Mouse (Mus musculus) liver, embryonic 16.5 days (tissue): Measurements from ENCODE around the gene Fancc. TPM values are rescaled to one million over a fixed set of nuclear protein-coding genes. Genes with fewer than 3 reads are reported as not detected.

Experiments
- ATAC-seq: fragments of 200-750 bp; cut with Nextera tagmentation; 2 replicates; pipeline ENCODE4 v1.8.0; 2017; ENCODE audit warnings: low read depth, mild to moderate bottlenecking, moderate number of reproducible peaks, moderate library complexity
- H3K27ac ChIP-seq: fragments of 300-500 bp; sonication (generic); 2 replicates; pipeline ENCODE4 v1.5.1; 2014; ENCODE audit warnings: mild to moderate bottlenecking, low read length
- H3K27me3 ChIP-seq: fragments of 300-500 bp; sonication (generic); 2 replicates; pipeline ENCODE4 v1.6.1; 2014; ENCODE audit warnings: low read depth, low read length, mixed read lengths; ENCODE audit not compliant: control insufficient read depth, insufficient read depth
- H3K36me3 ChIP-seq: fragments of 300-500 bp; sonication (generic); 2 replicates; pipeline ENCODE4 v1.6.1; 2014; ENCODE audit warnings: mild to moderate bottlenecking; ENCODE audit not compliant: control insufficient read depth, insufficient read depth
- H3K4me1 ChIP-seq: fragments of 300-500 bp; sonication (generic); 2 replicates; pipeline ENCODE4 v1.6.1; 2014; ENCODE audit warnings: low read depth, low read length, mixed read lengths; ENCODE audit not compliant: control insufficient read depth
- H3K4me2 ChIP-seq: fragments of 300-500 bp; sonication (generic); 2 replicates; pipeline ENCODE4 v1.6.1; 2014; ENCODE audit warnings: low read depth, low read length, mixed read lengths
- H3K4me3 ChIP-seq: fragments of 300-500 bp; sonication (generic); 2 replicates; pipeline ENCODE4 v1.5.1; 2014; ENCODE audit warnings: low read depth, mild to moderate bottlenecking, low read length
- H3K9ac ChIP-seq: fragments of 300-500 bp; sonication (generic); 2 replicates; pipeline ENCODE4 v1.6.1; 2014; ENCODE audit warnings: low read depth, low read length
- H3K9me3 ChIP-seq: fragments of 300-500 bp; sonication (generic); replicated peaks from 2 replicates; pipeline ENCODE4 v1.6.1; 2016; ENCODE audit warnings: low read length; ENCODE audit not compliant: control insufficient read depth
- WGBS: fragments of 180-500 bp; shearing (Covaris S2); extraction: QIAGEN DNeasy Blood & Tissue Kit; methylation state at CpG from one replicate; pipeline ENCODE4 v1.1.7; 2014; ENCODE audit not compliant: insufficient replicate concordance; 5-methylcytosine and 5-hydroxymethylcytosine counted together
- polyA plus RNA-seq: library from polyadenylated mRNA; unstranded; fragments of >200 nt; fragmentation: Nextera tagmentation; extraction: Ambion mirVana; gene quantifications from 2 replicates; pipeline ENCODE4 v1.2.1, GENCODE M21; 2015

The Fancc gene
- polyA plus RNA-seq, 1 experiment from 2014 or later, result 8.2 TPM

DNA sequence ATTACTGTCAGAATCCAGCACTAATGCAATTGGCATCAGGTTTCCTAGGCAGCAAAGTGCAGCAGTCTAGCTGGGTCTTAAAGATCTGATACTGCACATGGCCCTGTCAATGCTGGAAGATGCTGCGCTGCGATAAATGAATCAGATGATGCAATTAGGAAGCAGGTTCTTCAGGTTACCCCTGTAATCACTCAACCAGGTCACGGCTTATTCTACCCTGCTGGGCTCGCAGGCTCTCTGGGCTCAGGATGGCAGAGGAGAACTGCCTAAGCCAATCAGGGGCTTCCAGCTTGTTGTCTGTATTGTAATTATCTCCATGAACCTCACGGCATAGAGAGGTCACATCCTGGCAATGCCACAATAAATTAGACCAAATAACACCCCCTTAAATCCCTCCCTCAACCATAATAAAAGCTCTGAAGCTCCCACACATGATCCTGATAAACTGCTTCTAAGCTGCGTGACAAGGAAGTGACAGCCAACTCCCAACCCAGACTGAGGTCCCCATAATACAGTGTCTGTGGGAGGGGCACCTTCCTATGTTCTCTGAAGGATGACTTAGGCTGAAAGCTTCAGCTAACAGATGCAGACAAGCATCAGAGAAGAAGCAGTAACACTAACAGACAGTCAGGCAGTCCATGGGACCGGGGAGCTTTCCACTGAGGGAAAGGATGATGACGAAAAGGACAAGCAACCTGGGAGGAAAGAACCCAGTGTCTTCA, 159.7 kb downstream of the Fancc start:
- ATAC-seq, result no peak
- WGBS, result 65% methylated on average over 8 of the region's 8 CpGs
- no peaks in the 10 kb centered on the region for H3K27me3 ChIP-seq

GRCm38 (mm10) chr13:63336335-63336734, 160.7 kb downstream of the Fancc start:
- ATAC-seq, result no peak
- Histone ChIP-seq H3K9me3 (no peaks in the 10 kb centered on the region), H3K27ac (no peak overlapping the region), H3K9ac (no peak overlapping the region), H3K4me2 (no peak overlapping the region), H3K4me1 (no peaks in the 10 kb centered on the region; the same call in 1 of the 2 replicates), H3K36me3 (no peaks in the 10 kb centered on the region), H3K4me3 (no peak overlapping the region), H3K27me3 (no peaks in the 10 kb centered on the region)
- WGBS, result 73% methylated on average over 7 of the region's 7 CpGs

More for the DNA sequence above, 159.7 kb downstream of the Fancc start:
- Histone ChIP-seq H3K9ac (no peak overlapping the region), H3K4me3 (no peak overlapping the region), H3K36me3 (no peaks in the 10 kb centered on the region), H3K27ac (no peak overlapping the region), H3K4me2 (no peak overlapping the region), H3K4me1 (no peaks in the 10 kb centered on the region; the same call in 1 of the 2 replicates), H3K9me3 (no peaks in the 10 kb centered on the region)

- Histone ChIP-seq H3K4me2 (no peak overlapping the region), H3K4me1 (no peaks in the 10 kb centered on the region; the same call in 1 of the 2 replicates), H3K27me3 (no peaks in the 10 kb centered on the region), H3K9ac (no peak overlapping the region), H3K27ac (no peak overlapping the region), H3K9me3 (no peaks in the 10 kb centered on the region), H3K4me3 (no peak overlapping the region), H3K36me3 (no peaks in the 10 kb centered on the region)
- WGBS, result 62% methylated on average over 4 of the region's 4 CpGs
- no peak for ATAC-seq
These were observed 161.5 kb downstream of the Fancc start for GRCm38 (mm10) chr13:63335421-63336134.

GRCm38 (mm10) chr13:63332576-63333300, 164.3 kb downstream of the Fancc start:
- Histone ChIP-seq H3K27me3 (no peaks in the 10 kb centered on the region), H3K4me2 (no peak overlapping the region), H3K4me3 (no peak overlapping the region), H3K27ac (no peak overlapping the region), H3K9ac (no peak overlapping the region), H3K4me1 (no peaks in the 10 kb centered on the region; the same call in 1 of the 2 replicates), H3K36me3 (no peaks in the 10 kb centered on the region), H3K9me3 (no peaks in the 10 kb centered on the region)
- WGBS, result 38% methylated on average over 4 of the region's 4 CpGs
- no peak for ATAC-seq

DNA sequence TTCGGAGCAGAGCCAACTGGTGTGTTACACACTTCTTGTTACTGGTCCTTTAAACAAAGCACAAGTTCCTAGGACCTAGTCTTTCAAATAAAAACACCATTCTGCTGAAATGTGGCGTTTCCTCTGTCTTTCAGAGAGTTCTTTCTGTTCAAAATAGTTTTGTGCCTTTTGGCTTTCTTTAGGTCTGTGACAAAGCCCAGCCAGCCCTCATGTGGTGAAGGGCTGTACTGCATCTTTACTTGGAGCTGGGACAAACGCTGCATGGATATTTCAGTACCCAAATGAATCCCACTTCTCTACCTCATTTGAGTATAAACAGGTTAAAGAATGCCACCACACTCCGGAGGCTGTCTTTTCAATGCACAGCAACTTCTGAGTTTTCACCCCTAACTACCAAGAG, 165.7 kb downstream of the Fancc start:
- H3K4me3 ChIP-seq, result no peak overlapping the region
- H3K27me3 ChIP-seq, result no peaks in the 10 kb centered on the region
- H3K4me1 ChIP-seq, result no peaks in the 10 kb centered on the region
- H3K9ac ChIP-seq, result no peak overlapping the region
- ATAC-seq, result no peak
- no peaks in the 10 kb centered on the region for H3K36me3 ChIP-seq
- no peak overlapping the region for H3K4me2 ChIP-seq
- 44% methylated on average over 4 of the region's 4 CpGs for WGBS
- H3K27ac ChIP-seq, result no peak overlapping the region
- H3K9me3 ChIP-seq, result no peaks in the 10 kb centered on the region

- no peak overlapping the region for H3K9ac ChIP-seq
- 68% methylated on average over 9 of the region's 9 CpGs for WGBS
- H3K4me1 ChIP-seq, result peaks cover 2% of the 10 kb centered on the region
- no peak for ATAC-seq
- no peaks in the 10 kb centered on the region for H3K9me3 ChIP-seq
- H3K27ac ChIP-seq, result no peak overlapping the region
- H3K27me3 ChIP-seq, result no peaks in the 10 kb centered on the region
- H3K4me3 ChIP-seq, result no peak overlapping the region
- no peaks in the 10 kb centered on the region for H3K36me3 ChIP-seq
- no peak overlapping the region for H3K4me2 ChIP-seq
These were observed 166.7 kb downstream of the Fancc start for GRCm38 (mm10) chr13:63330236-63330860.

- no peak overlapping the region for H3K4me3 ChIP-seq
- H3K4me1 ChIP-seq, result peaks cover 10% of the 10 kb centered on the region
- H3K27me3 ChIP-seq, result no peaks in the 10 kb centered on the region
- no peaks in the 10 kb centered on the region for H3K36me3 ChIP-seq
- H3K27ac ChIP-seq, result no peak overlapping the region
- peak; percentile 65 for ATAC-seq
- H3K9ac ChIP-seq, result no peak overlapping the region
- 49% methylated on average over 2 of the region's 2 CpGs for WGBS
- H3K9me3 ChIP-seq, result no peaks in the 10 kb centered on the region
- no peak overlapping the region for H3K4me2 ChIP-seq
These were observed 171.1 kb downstream of the Fancc start for GRCm38 (mm10) chr13:63326015-63326414.

DNA sequence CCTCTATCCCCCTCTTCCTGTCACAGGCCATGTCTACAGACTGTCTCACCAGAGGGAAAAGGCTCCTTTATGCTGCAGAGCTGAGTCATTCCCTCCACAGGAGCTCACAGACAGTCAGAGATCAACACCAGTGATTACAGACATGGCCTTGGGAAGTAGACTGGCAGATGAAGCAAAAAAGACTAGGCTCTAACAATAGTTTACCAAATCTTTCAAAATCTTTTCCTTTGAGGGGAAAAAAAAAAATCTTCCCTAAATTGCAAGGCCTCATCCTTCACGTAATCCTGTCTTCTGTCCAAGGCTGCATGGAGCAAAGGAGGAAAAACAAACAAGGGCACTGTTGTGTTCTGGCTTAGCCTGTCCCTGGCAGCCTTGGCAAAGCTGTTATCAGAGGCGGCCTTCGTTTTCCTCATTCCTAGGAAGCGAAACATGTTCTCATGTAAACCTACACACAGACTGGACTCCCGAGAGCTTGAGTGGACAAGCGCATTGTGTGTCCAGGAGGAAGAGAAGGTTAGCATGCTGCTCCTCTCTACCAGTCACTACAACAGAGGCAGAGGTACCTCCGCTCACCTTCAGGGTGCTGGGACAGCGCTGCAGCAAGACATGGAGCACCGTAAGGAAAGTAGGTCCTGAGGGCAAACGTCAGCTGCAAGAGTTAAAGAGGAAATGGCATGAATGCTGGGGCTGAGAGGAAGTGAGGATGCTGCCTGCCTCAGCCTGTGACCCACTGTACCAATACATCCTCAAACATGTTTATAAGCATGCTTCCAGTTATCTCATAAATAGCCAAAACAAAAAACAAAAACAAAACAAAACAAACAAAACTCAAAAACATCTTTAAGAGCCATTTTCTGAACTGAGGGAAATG, 171.9 kb downstream of the Fancc start:
- Histone ChIP-seq H3K27me3 (no peaks in the 10 kb centered on the region), H3K9me3 (no peaks in the 10 kb centered on the region), H3K4me3 (no peak overlapping the region), H3K9ac (no peak overlapping the region), H3K27ac (no peak overlapping the region), H3K4me2 (no peak overlapping the region), H3K4me1 (peaks cover 10% of the 10 kb centered on the region), H3K36me3 (no peaks in the 10 kb centered on the region)
- 45% methylated on average over 10 of the region's 10 CpGs for WGBS
- peak; percentile 31; the same call in 1 of the 2 replicates for ATAC-seq
